Mouse (Mus musculus): ENCODE results near the gene Capn9.

Gene Capn9

GRCm38 (mm10) chr8:124575811-124576210 is at the start of gene Capn9:
Capn9 (plus strand) TSS chr8:124576111.
- DNase-seq (ENCODE audit: low read depth, low spot score): no peak

GRCm38 (mm10) chr8:124526261-124526660 is 49.6 kb upstream of the Capn9 start:
- DNase-seq (ENCODE audit: low read depth, low spot score): no peak

- no peak for DNase-seq (ENCODE audit: low read depth, low spot score)
Observed at GRCm38 (mm10) chr8:124530076-124530475, 45.8 kb upstream of the Capn9 start.

- no peak for DNase-seq (ENCODE audit: low read depth, low spot score)
Observed at GRCm38 (mm10) chr8:124530556-124530955, 45.4 kb upstream of the Capn9 start.

- DNase-seq (ENCODE audit: low read depth, low spot score): no peak
Observed at GRCm38 (mm10) chr8:124530996-124531395, 44.9 kb upstream of the Capn9 start.

- DNase-seq (ENCODE audit: low read depth, low spot score): no peak
Observed at GRCm38 (mm10) chr8:124532626-124533025, 43.3 kb upstream of the Capn9 start.

- no peak for DNase-seq (ENCODE audit: low read depth, low spot score)
Observed at GRCm38 (mm10) chr8:124535451-124535850, 40.5 kb upstream of the Capn9 start.

- no peak for DNase-seq (ENCODE audit: low read depth, low spot score)
Observed at GRCm38 (mm10) chr8:124540906-124541305, 35.0 kb upstream of the Capn9 start.

GRCm38 (mm10) chr8:124542001-124542400 is 33.9 kb upstream of the Capn9 start:
- DNase-seq (ENCODE audit: low read depth, low spot score): no peak

GRCm38 (mm10) chr8:124543272-124543671 is 32.6 kb upstream of the Capn9 start:
- DNase-seq (ENCODE audit: low read depth, low spot score): no peak

GRCm38 (mm10) chr8:124546371-124546770 is 29.5 kb upstream of the Capn9 start:
- DNase-seq (ENCODE audit: low read depth, low spot score): no peak

GRCm38 (mm10) chr8:124546815-124547214 is 29.1 kb upstream of the Capn9 start:
- DNase-seq (ENCODE audit: low read depth, low spot score): no peak

GRCm38 (mm10) chr8:124547269-124547668 is 28.6 kb upstream of the Capn9 start:
- DNase-seq (ENCODE audit: low read depth, low spot score): no peak

GRCm38 (mm10) chr8:124548187-124548586 is 27.7 kb upstream of the Capn9 start:
- no peak for DNase-seq (ENCODE audit: low read depth, low spot score)

GRCm38 (mm10) chr8:124551011-124551661 is 24.8 kb upstream of the Capn9 start:
- no peak for DNase-seq (ENCODE audit: low read depth, low spot score)

- DNase-seq (ENCODE audit: low read depth, low spot score): no peak
Observed at GRCm38 (mm10) chr8:124555113-124555750, 20.7 kb upstream of the Capn9 start.

- no peak for DNase-seq (ENCODE audit: low read depth, low spot score)
Observed at GRCm38 (mm10) chr8:124556164-124556563, 19.7 kb upstream of the Capn9 start.

- no peak for DNase-seq (ENCODE audit: low read depth, low spot score)
Observed at GRCm38 (mm10) chr8:124556658-124557057, 19.3 kb upstream of the Capn9 start.

GRCm38 (mm10) chr8:124557476-124557875 is 18.4 kb upstream of the Capn9 start:
- no peak for DNase-seq (ENCODE audit: low read depth, low spot score)

GRCm38 (mm10) chr8:124567126-124567525 is 8.8 kb upstream of the Capn9 start:
- no peak for DNase-seq (ENCODE audit: low read depth, low spot score)

GRCm38 (mm10) chr8:124567584-124567983 is 8.3 kb upstream of the Capn9 start:
- no peak for DNase-seq (ENCODE audit: low read depth, low spot score)

GRCm38 (mm10) chr8:124569100-124569499 is 6.8 kb upstream of the Capn9 start:
- DNase-seq (ENCODE audit: low read depth, low spot score): no peak

GRCm38 (mm10) chr8:124569593-124569992 is 6.3 kb upstream of the Capn9 start, which contains the start of gene Agt:
Agt (minus strand) TSS chr8:124569706.
- no peak for DNase-seq (ENCODE audit: low read depth, low spot score)

Data from CD4-positive helper T cell, adult 2 months (primary cell).